Mouse (Mus musculus) lung, adult 2 months (tissue): ENCODE results near the gene 1700030K09Rik.

ENCODE experiments used
- CTCF ChIP-seq: fragments of 200-500 bp; IDR thresholded peaks from 2 replicates; pipeline ENCODE4 v1.5.1; 2011; ENCODE audit warnings: mild to moderate bottlenecking, low read length, control low read depth; ENCODE audit not compliant: insufficient read depth
- POLR2A ChIP-seq: fragments of 200-500 bp; IDR thresholded peaks from 2 replicates; pipeline ENCODE4 v1.6.1; 2011; ENCODE audit warnings: low read depth, mild to moderate bottlenecking, control low read depth, low read length, borderline replicate concordance; ENCODE audit errors: extremely low read depth

DNA sequence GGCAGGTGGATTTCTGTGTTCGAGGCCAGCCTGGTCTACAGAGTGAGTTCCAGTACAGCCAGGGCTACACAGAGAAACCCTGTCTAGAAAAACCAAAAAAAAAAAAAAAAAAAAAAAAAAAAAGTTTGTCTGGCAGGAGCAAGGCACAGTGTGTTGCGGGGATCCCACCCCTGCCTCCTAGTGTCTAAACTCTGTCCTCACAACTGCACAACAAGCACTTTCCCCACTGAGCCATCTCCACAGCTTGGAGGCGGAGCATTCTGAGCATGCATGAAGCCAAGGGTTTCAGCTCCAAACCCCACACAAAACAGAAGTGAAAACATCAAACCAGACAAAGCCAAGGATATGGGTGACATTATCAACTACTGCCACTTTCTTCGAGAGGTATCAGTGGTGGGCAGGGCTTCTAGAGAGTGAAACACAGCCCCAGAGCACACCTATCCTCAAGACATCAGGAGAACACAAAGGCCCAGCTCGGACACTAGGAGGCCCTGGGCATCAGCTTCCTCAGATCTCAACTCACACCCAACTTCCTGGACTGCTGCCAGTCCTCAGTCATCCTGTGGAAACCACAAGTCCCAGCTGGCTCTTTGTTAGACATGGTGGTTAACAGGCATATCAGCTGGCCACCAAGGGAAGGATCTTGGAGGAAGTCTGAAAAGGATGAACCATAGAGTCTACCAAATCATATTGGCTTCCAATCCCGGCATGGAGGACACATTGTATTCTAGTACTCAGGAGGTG lies 41.9 kb downstream of the 1700030K09Rik start:
- TF ChIP-seq CTCF (no peak), POLR2A (no peak)
